Mouse (Mus musculus): ENCODE measurements around the gene Itpripl2. TPM values are rescaled to one million over a fixed set of nuclear protein-coding genes. Genes with fewer than 3 reads are reported as not detected.
A peak's percentile ranks its signal among the peaks of the same experiment; 100 is the strongest.

Itpripl2 gene
- 14.5 and 16.2 TPM in 2 replicates for polyA plus RNA-seq (2015; fragmentation: Nextera tagmentation; extraction: Ambion mirVana)

GRCm38 (mm10) chr7:118491431-118492147, at the start of gene Itpripl2:
Gene Itpripl2, minus strand, starts transcription at chr7:118491975.
- TF ChIP-seq EP300 (IDR thresholded peaks at IDR 0.05) (peak; percentile 60), CTCF (IDR thresholded peaks at IDR 0.05) (peak; percentile 36)
- peak within 1 kb of the TSS; percentile 97 for H3K27ac ChIP-seq (ENCODE audit: low read length)
- H3K4me3 ChIP-seq (ENCODE audit: low read depth, low read length), result peak within 1 kb of the TSS; percentile 70
- H3K36me3 ChIP-seq (ENCODE audit: insufficient read depth, low read length), result no peaks in the 10 kb centered on the region; the same call in 1 of the 2 replicates
- under 1% methylated on average over 53 of the region's 55 CpGs for WGBS
- peak within 1 kb of the TSS; percentile 83 for H3K4me2 ChIP-seq (replicated peaks; ENCODE audit: low read depth, low read length)
- peaks cover 27% of the 10 kb centered on the region for H3K4me1 ChIP-seq (ENCODE audit: insufficient read depth, low read depth, low read length)
- ATAC-seq (peak; percentile 87), DNase-seq (ENCODE audit: low spot score) (peak; percentile 95)
- H3K9ac ChIP-seq (replicated peaks; ENCODE audit: low read depth), result peak within 1 kb of the TSS; percentile 99
- H3K27me3 ChIP-seq (replicated peaks; ENCODE audit: insufficient read depth, low read length), result no peaks in the 10 kb centered on the region
- no peaks in the 10 kb centered on the region for H3K9me3 ChIP-seq (ENCODE audit: low read length)

GRCm38 (mm10) chr7:118535076-118535475, 43.3 kb upstream of the Itpripl2 start:
- H3K4me1 ChIP-seq (ENCODE audit: insufficient read depth, low read depth, low read length), result peaks cover 9% of the 10 kb centered on the region; the same call in 1 of the 2 replicates
- ATAC-seq (peak; percentile 51), DNase-seq (ENCODE audit: low spot score) (peak; percentile 91)
- peak; percentile 88 for TF ChIP-seq EP300 (IDR thresholded peaks at IDR 0.05)
- no peak for TF ChIP-seq CTCF (IDR thresholded peaks at IDR 0.05)
- no peaks in the 10 kb centered on the region for H3K27me3 ChIP-seq (replicated peaks; ENCODE audit: insufficient read depth, low read length)
- H3K36me3 ChIP-seq (ENCODE audit: insufficient read depth, low read length), result no peaks in the 10 kb centered on the region
- H3K9me3 ChIP-seq (ENCODE audit: low read length), result no peaks in the 10 kb centered on the region
- peak overlapping the region; percentile 36 for H3K4me2 ChIP-seq (replicated peaks; ENCODE audit: low read depth, low read length)
- H3K4me3 ChIP-seq (ENCODE audit: low read depth, low read length), result no peak overlapping the region
- H3K9ac ChIP-seq (replicated peaks; ENCODE audit: low read depth), result no peak overlapping the region
- 52% methylated on average over 4 of the region's 4 CpGs for WGBS
- peak overlapping the region; percentile 95 for H3K27ac ChIP-seq (ENCODE audit: low read length)

GRCm38 (mm10) chr7:118534326-118534725, 42.6 kb upstream of the Itpripl2 start:
- Histone ChIP-seq H3K4me3 (ENCODE audit: low read depth, low read length) (no peak overlapping the region), H3K36me3 (ENCODE audit: insufficient read depth, low read length) (no peaks in the 10 kb centered on the region), H3K4me2 (replicated peaks; ENCODE audit: low read depth, low read length) (no peak overlapping the region), H3K4me1 (ENCODE audit: insufficient read depth, low read depth, low read length) (peaks cover 9% of the 10 kb centered on the region; the same call in 1 of the 2 replicates), H3K9me3 (ENCODE audit: low read length) (no peaks in the 10 kb centered on the region), H3K9ac (replicated peaks; ENCODE audit: low read depth) (no peak overlapping the region), H3K27ac (ENCODE audit: low read length) (peak overlapping the region; percentile 95), H3K27me3 (replicated peaks; ENCODE audit: insufficient read depth, low read length) (no peaks in the 10 kb centered on the region)
- ATAC-seq (no peak), DNase-seq (ENCODE audit: low spot score) (peak; percentile 58)
- WGBS, result 46% methylated on average over 3 of the region's 3 CpGs
- no peak for TF ChIP-seq CTCF (IDR thresholded peaks at IDR 0.05)
- TF ChIP-seq EP300 (IDR thresholded peaks at IDR 0.05), result no peak

GRCm38 (mm10) chr7:118533178-118533578, 41.4 kb upstream of the Itpripl2 start, which contains the start of gene Coq7:
Gene Coq7, minus strand, starts transcription at chr7:118533356.
- Histone ChIP-seq H3K36me3 (ENCODE audit: insufficient read depth, low read length) (no peaks in the 10 kb centered on the region), H3K4me2 (replicated peaks; ENCODE audit: low read depth, low read length) (peak within 1 kb of the TSS; percentile 55), H3K9me3 (ENCODE audit: low read length) (no peaks in the 10 kb centered on the region), H3K27ac (ENCODE audit: low read length) (peak within 1 kb of the TSS; percentile 95), H3K27me3 (replicated peaks; ENCODE audit: insufficient read depth, low read length) (no peaks in the 10 kb centered on the region), H3K9ac (replicated peaks; ENCODE audit: low read depth) (peak within 1 kb of the TSS; percentile 74), H3K4me1 (ENCODE audit: insufficient read depth, low read depth, low read length) (peaks cover 9% of the 10 kb centered on the region; the same call in 1 of the 2 replicates), H3K4me3 (ENCODE audit: low read depth, low read length) (peak within 1 kb of the TSS; percentile 81)
- ATAC-seq, result peak; percentile 97
- WGBS, result 2% methylated on average over 31 of the region's 31 CpGs
- TF ChIP-seq EP300 (IDR thresholded peaks at IDR 0.05) (peak; percentile 43; the same call in 1 of the 2 replicates), CTCF (IDR thresholded peaks at IDR 0.05) (no peak)
- peak; percentile 98 for DNase-seq (ENCODE audit: low spot score)

GRCm38 (mm10) chr7:118532519-118533177, 40.9 kb upstream of the Itpripl2 start:
- Histone ChIP-seq H3K9me3 (ENCODE audit: low read length) (no peaks in the 10 kb centered on the region), H3K36me3 (ENCODE audit: insufficient read depth, low read length) (no peaks in the 10 kb centered on the region), H3K4me3 (ENCODE audit: low read depth, low read length) (peak overlapping the region; percentile 81), H3K9ac (replicated peaks; ENCODE audit: low read depth) (peak overlapping the region; percentile 74), H3K27ac (ENCODE audit: low read length) (peak overlapping the region; percentile 95), H3K4me1 (ENCODE audit: insufficient read depth, low read depth, low read length) (peaks cover 9% of the 10 kb centered on the region; the same call in 1 of the 2 replicates), H3K4me2 (replicated peaks; ENCODE audit: low read depth, low read length) (peak overlapping the region; percentile 55), H3K27me3 (replicated peaks; ENCODE audit: insufficient read depth, low read length) (no peaks in the 10 kb centered on the region)
- DNase-seq (ENCODE audit: low spot score), result peak; percentile 96
- TF ChIP-seq CTCF (IDR thresholded peaks at IDR 0.05) (peak; percentile 13; the same call in 1 of the 2 replicates), EP300 (IDR thresholded peaks at IDR 0.05) (no peak)
- WGBS, result under 1% methylated on average over 36 of the region's 36 CpGs
- ATAC-seq, result peak; percentile 90

GRCm38 (mm10) chr7:118526967-118527366, 35.2 kb upstream of the Itpripl2 start:
- no peak overlapping the region for H3K4me3 ChIP-seq (ENCODE audit: low read depth, low read length)
- no peaks in the 10 kb centered on the region for H3K4me1 ChIP-seq (ENCODE audit: insufficient read depth, low read depth, low read length)
- no peak for DNase-seq (ENCODE audit: low spot score)
- no peak for ATAC-seq
- no peak overlapping the region for H3K4me2 ChIP-seq (replicated peaks; ENCODE audit: low read depth, low read length)
- no peak overlapping the region for H3K9ac ChIP-seq (replicated peaks; ENCODE audit: low read depth)
- H3K36me3 ChIP-seq (ENCODE audit: insufficient read depth, low read length), result 0 out of 2 replicates have a peak, but pooled peaks cover 10% of the 10 kb centered on the region
- H3K27ac ChIP-seq (ENCODE audit: low read length), result no peak overlapping the region
- H3K27me3 ChIP-seq (replicated peaks; ENCODE audit: insufficient read depth, low read length), result no peaks in the 10 kb centered on the region
- H3K9me3 ChIP-seq (ENCODE audit: low read length), result no peaks in the 10 kb centered on the region
- no peak for TF ChIP-seq EP300 (IDR thresholded peaks at IDR 0.05)
- 81% methylated on average over 4 of the region's 4 CpGs for WGBS

Measured in lung, postnatal 0 days (tissue).